ENCODE assay signal across 9 mouse cellular contexts in genomic region chr3:145681348-145681935, GRCm38 (mm10). TPM values are rescaled to one million over a fixed set of nuclear protein-coding genes. Genes with fewer than 3 reads are reported as not detected.
DNase-seq lines count a peak whose midpoint lies in the region; ATAC-seq and TF ChIP-seq lines count a peak whose summit lies in the region.
"Had no signal": no experiment of that assay in that cellular context is flagged by ENCODE, and none has a peak within 500 bp of the region (broad histone marks: within the 10 kb centered on the region; RNA-seq: fewer than 3 reads in every experiment).

No protein-coding gene starts in this region.

- no peaks in the 10 kb centered on the region for H3K9me3 ChIP-seq in limb, embryonic 13.5 days
- H3K9me3 ChIP-seq in limb, embryonic 10.5 days (replicated peaks), result no peaks in the 10 kb centered on the region
- H3K9me3 ChIP-seq in limb, embryonic 14.5 days (ENCODE audit: control insufficient read depth, low read length), result no peaks in the 10 kb centered on the region

- no peak overlapping the region for H3K4me3 ChIP-seq in limb, embryonic 13.5 days
- no peak overlapping the region for H3K4me3 ChIP-seq in limb, embryonic 10.5 days
- H3K4me3 ChIP-seq in limb, embryonic 14.5 days (replicated peaks; ENCODE audit: low read length), result no peak overlapping the region

- intact Hi-C loops in heart, postnatal 10 days (cut with DNase I), result no loop called here

- no peaks in the 10 kb centered on the region for H3K27me3 ChIP-seq in limb, embryonic 13.5 days
- peaks cover 5% of the 10 kb centered on the region; the same call in 1 of the 2 replicates for H3K27me3 ChIP-seq in limb, embryonic 10.5 days (ENCODE audit: low read depth, poor library complexity, severe bottlenecking)
- no peaks in the 10 kb centered on the region for H3K27me3 ChIP-seq in limb, embryonic 14.5 days (ENCODE audit: control insufficient read depth, insufficient read depth, low read length)

- WGBS in limb, embryonic 13.5 days, result 71% methylated on average over 10 of the region's 10 CpGs
- WGBS in limb, embryonic 10.5 days, result 88% methylated on average over 10 of the region's 10 CpGs
- WGBS in limb, embryonic 14.5 days, result 64% methylated on average over 10 of the region's 10 CpGs

- ATAC-seq in limb, embryonic 13.5 days (ENCODE audit: low FRiP score, low read depth), result 0 out of 2 replicates have a peak, but pooled peaks have one; percentile 41
- no peak for ATAC-seq in limb, embryonic 14.5 days (ENCODE audit: low FRiP score, low read depth)

- H3K9ac ChIP-seq in limb, embryonic 13.5 days, result no peak overlapping the region
- no peak overlapping the region for H3K9ac ChIP-seq in limb, embryonic 14.5 days (ENCODE audit: low read depth, low read length, severe bottlenecking)

- no peak overlapping the region for H3K27ac ChIP-seq in limb, embryonic 13.5 days
- no peak overlapping the region for H3K27ac ChIP-seq in limb, embryonic 10.5 days
- peak overlapping the region; percentile 5; the same call in 1 of the 2 replicates for H3K27ac ChIP-seq in limb, embryonic 14.5 days (replicated peaks; ENCODE audit: low read depth, low read length)

- TF ChIP-seq POLR2A in limb, embryonic 14.5 days (IDR thresholded peaks at IDR 0.05; ENCODE audit: borderline replicate concordance, extremely low read depth, insufficient read depth, insufficient read length), result no peak

- H3K4me1 ChIP-seq in limb, embryonic 13.5 days, result peaks cover 20% of the 10 kb centered on the region
- peaks cover 8% of the 10 kb centered on the region for H3K4me1 ChIP-seq in limb, embryonic 10.5 days
- peaks cover 23% of the 10 kb centered on the region for H3K4me1 ChIP-seq in limb, embryonic 14.5 days (ENCODE audit: control insufficient read depth, insufficient read depth, low read length)

- no peak overlapping the region for H3K4me2 ChIP-seq in limb, embryonic 13.5 days (replicated peaks)
- no peak overlapping the region; the same call in 1 of the 2 replicates for H3K4me2 ChIP-seq in limb, embryonic 14.5 days (replicated peaks; ENCODE audit: low read depth, low read length, severe bottlenecking)

- H3K36me3 ChIP-seq in limb, embryonic 13.5 days, result no peaks in the 10 kb centered on the region
- H3K36me3 ChIP-seq in limb, embryonic 10.5 days, result no peaks in the 10 kb centered on the region
- no peaks in the 10 kb centered on the region for H3K36me3 ChIP-seq in limb, embryonic 14.5 days (ENCODE audit: control insufficient read depth, insufficient read depth, low read length)

- DNase-seq in limb, embryonic 10.5 days (ENCODE audit: low spot score), result no peak
- DNase-seq in cerebellum, postnatal 10 days, result peak; percentile 89 to 90
- DNase-seq in heart, postnatal 10 days, result peak; percentile 67 to 82
- DNase-seq in limb, embryonic 14.5 days (ENCODE audit: low spot score), result peak; percentile 48
- DNase-seq in spleen, adult 12 weeks (ENCODE audit: low spot score), result no peak
- DNase-seq in embryo, embryonic 10 days (ENCODE audit: low spot score), result no peak
- DNase-seq in T-cell, adult 2 months (ENCODE audit: low spot score), result no peak

RNA-seq across cellular contexts. Expression of gene Ccn1, which starts 31.7 kb away (rescaled TPM):
- polyA plus RNA-seq in limb, embryonic 13.5 days (2015; fragmentation: Nextera tagmentation; extraction: Ambion mirVana), result 102 and 104 TPM in 2 replicates
- polyA plus RNA-seq in limb, embryonic 10.5 days (2016; fragmentation: Nextera tagmentation; extraction: Ambion mirVana), result 27.0 and 33.3 TPM in 2 replicates
- total RNA-seq in heart, postnatal 10 days (2021), result 10 to 100 TPM; 39.4 to 45.3 TPM
- 105 and 119 TPM in 2 replicates for polyA plus RNA-seq in limb, embryonic 14.5 days (2012; rRNA removed)
- 53.5 and 59.8 TPM in 2 replicates for polyA plus RNA-seq in limb, embryonic 14.5 days (2014; fragmentation: Nextera tagmentation; extraction: Ambion mirVana)
- total RNA-seq: neutrophil, adult 5-6 weeks had no signal

Comparison
In these comparisons a context has a peak if more than half of its experiments do, and no peak if none do; other contexts are left out.
1. DNase-seq: peak in cerebellum, postnatal 10 days (2 of 2), heart, postnatal 10 days (2 of 2) and limb, embryonic 14.5 days (single experiment); none in limb, embryonic 10.5 days (single experiment), spleen, adult 12 weeks (single experiment), embryo, embryonic 10 days (single experiment) and T-cell, adult 2 months (single experiment).